23 mouse cellular contexts compared by ENCODE assay signal in the genomic region with DNA sequence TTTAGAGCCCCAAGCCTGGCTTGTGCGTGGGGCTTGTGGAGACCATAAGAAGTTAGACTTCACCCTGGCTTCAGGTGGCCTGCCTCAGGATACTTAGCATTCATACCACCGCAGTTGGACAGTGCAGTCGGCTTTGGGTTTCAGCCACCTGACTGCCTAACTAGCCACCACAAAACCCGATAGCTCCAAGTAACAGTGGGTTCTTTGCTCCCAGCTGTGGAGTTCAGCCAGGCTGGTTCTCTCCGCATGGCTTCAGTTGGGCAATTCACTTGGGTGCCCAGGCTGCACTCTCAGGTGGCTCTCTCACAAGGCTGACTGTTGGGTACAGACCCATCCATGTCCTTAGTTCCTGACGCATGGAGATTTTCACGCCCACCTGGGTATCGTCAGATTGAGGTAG.
"Had no signal": no experiment of that assay in that cellular context is flagged by ENCODE, and none has a peak within 500 bp of the region (broad histone marks: within the 10 kb centered on the region; RNA-seq: fewer than 3 reads in every experiment).

No protein-coding gene starts in this region.

- H3K4me3 ChIP-seq: heart, adult 2 months; heart, embryonic 10.5 days; heart, embryonic 12.5 days; hindbrain, embryonic 10.5 days; hindbrain, embryonic 12.5 days; intestine, embryonic 15.5 days; kidney, embryonic 15.5 days; limb, embryonic 13.5 days; limb, embryonic 15.5 days; liver, embryonic 12.5 days had no signal

- DNase-seq: forebrain, postnatal 0 days; heart, adult 2 months; heart, postnatal 10 days; heart, postnatal 4 days; kidney, adult 18-20 months; kidney, adult 9 months; kidney, postnatal 14 days; kidney, postnatal 36 days; layer of hippocampus, adult 9-11 months; layer of hippocampus, postnatal 36 days; left cerebral cortex, postnatal 4 days had no signal

- H3K27ac ChIP-seq: heart, adult 2 months; heart, embryonic 10.5 days; hindbrain, embryonic 10.5 days; hindbrain, embryonic 12.5 days; hindbrain, embryonic 14.5 days; intestine, embryonic 15.5 days; kidney, embryonic 15.5 days; kidney, postnatal 0 days; limb, embryonic 13.5 days; limb, embryonic 15.5 days; liver, embryonic 12.5 days; liver, embryonic 14.5 days had no signal
